Mouse (Mus musculus): ENCODE data around the gene Thsd4. TPM values are rescaled to one million over a fixed set of nuclear protein-coding genes. Genes with fewer than 3 reads are reported as not detected.

Thsd4 gene
- polyA plus RNA-seq, 1 experiment, result 9.0 TPM

DNA sequence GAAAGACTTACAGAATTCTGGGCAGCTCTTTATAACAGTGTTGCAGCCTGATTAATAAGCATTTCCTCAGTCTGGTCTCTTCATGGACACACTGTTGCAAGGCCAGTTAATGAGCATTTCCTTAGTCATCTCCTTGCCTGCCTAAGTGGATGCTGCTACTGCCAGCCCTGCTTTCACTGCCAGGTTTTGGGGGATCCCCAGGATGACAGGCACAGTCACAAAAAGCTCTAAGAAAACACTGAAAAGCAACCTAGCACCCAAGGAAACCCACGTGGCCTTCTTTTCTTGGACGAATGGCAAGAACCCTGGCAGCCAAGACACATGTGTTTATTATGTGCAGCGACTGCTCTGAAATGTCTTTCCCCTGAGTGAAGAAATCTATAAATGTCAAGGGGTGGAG, 41.8 kb downstream of the Thsd4 start:
- no peak overlapping the region for H3K27ac ChIP-seq (ENCODE audit: insufficient read depth, low read depth, low read length)
- TF ChIP-seq CTCF (IDR thresholded peaks at IDR 0.05; ENCODE audit: extremely low read depth, insufficient read length, insufficient replicate concordance, low read depth, low read length) (no peak), POLR2A (IDR thresholded peaks at IDR 0.05; ENCODE audit: low read depth, low read length) (no peak)
- H3K4me1 ChIP-seq (ENCODE audit: control insufficient read depth, insufficient read depth, insufficient read length, low read length), result no peaks in the 10 kb centered on the region
- H3K4me3 ChIP-seq (ENCODE audit: low read depth, low read length), result no peak overlapping the region
- H3K27me3 ChIP-seq (ENCODE audit: control insufficient read depth, insufficient read depth, low read length), result no peaks in the 10 kb centered on the region
- H3K36me3 ChIP-seq (ENCODE audit: control insufficient read depth, insufficient read depth, low read length), result no peaks in the 10 kb centered on the region
- WGBS, result 68% methylated on average over 3 of the region's 3 CpGs

DNA sequence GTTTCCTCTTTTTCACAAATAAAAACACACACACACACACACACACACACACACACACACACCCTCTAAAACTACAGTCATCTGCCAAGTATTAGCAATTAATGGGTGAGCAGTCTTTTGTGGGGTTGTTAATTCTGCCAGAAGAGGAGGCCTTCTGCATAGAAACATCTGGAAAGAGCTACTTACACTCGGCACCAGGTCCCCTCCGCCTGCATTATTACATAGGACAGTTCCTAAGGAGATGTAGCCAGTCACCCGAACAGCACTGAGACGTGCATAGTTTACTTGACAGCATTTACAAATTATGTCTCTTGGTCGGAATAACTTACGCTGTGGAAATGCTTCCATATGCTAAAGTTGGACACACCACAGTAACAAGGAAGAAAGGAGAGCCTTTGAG, 43.0 kb downstream of the Thsd4 start:
- no peaks in the 10 kb centered on the region for H3K4me1 ChIP-seq (ENCODE audit: control insufficient read depth, insufficient read depth, insufficient read length, low read length)
- 76% methylated on average over 6 of the region's 6 CpGs for WGBS
- TF ChIP-seq CTCF (IDR thresholded peaks at IDR 0.05; ENCODE audit: extremely low read depth, insufficient read length, insufficient replicate concordance, low read depth, low read length), result no peak
- TF ChIP-seq POLR2A (IDR thresholded peaks at IDR 0.05; ENCODE audit: low read depth, low read length), result no peak
- H3K27ac ChIP-seq (ENCODE audit: insufficient read depth, low read depth, low read length), result no peak overlapping the region
- no peak overlapping the region for H3K4me3 ChIP-seq (ENCODE audit: low read depth, low read length)
- no peaks in the 10 kb centered on the region for H3K36me3 ChIP-seq (ENCODE audit: control insufficient read depth, insufficient read depth, low read length)
- no peaks in the 10 kb centered on the region for H3K27me3 ChIP-seq (ENCODE audit: control insufficient read depth, insufficient read depth, low read length)

DNA sequence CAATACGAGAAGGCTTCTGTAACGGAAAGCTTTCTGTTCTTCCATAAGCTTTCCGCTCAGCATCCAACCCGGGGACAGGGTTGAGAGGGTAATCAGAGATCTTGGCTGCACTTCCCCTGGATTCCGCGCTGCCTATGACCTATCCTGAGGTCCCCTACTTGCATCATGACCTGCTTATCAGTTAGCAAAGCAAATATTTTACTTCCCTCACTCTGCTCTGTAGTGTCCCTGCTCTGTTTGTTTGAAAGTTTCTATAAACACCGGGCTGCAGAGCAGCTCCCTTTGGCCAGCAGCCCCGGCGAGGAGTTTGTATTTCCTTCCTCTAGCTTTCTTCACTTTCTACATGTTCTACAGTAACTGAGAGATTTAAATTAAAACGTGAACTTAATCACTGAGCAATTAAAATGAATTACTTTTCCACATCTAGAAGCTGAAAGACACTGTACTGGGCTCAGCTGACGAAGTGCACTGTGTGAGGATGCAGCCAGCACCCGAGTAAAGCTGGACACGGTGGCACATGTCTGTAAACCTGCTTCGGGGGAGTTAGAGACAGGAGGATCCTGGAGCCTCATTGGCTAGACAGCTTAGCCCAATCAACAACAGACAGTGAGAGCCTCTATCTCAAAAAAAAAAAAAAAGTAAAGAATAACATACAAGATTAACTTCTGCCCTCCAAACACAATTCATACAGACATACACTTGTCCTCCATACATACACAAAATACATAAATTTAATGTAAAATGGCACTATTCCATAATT, 43.7 kb downstream of the Thsd4 start:
- Histone ChIP-seq H3K27ac (ENCODE audit: insufficient read depth, low read depth, low read length) (no peak overlapping the region), H3K36me3 (ENCODE audit: control insufficient read depth, insufficient read depth, low read length) (no peaks in the 10 kb centered on the region), H3K4me1 (ENCODE audit: control insufficient read depth, insufficient read depth, insufficient read length, low read length) (no peaks in the 10 kb centered on the region), H3K27me3 (ENCODE audit: control insufficient read depth, insufficient read depth, low read length) (no peaks in the 10 kb centered on the region), H3K4me3 (ENCODE audit: low read depth, low read length) (no peak overlapping the region)
- TF ChIP-seq CTCF (IDR thresholded peaks at IDR 0.05; ENCODE audit: extremely low read depth, insufficient read length, insufficient replicate concordance, low read depth, low read length) (no peak), POLR2A (IDR thresholded peaks at IDR 0.05; ENCODE audit: low read depth, low read length) (no peak)
- 11% methylated on average over 14 of the region's 14 CpGs for WGBS

- no peaks in the 10 kb centered on the region for H3K36me3 ChIP-seq (ENCODE audit: control insufficient read depth, insufficient read depth, low read length)
- no peak overlapping the region for H3K27ac ChIP-seq (ENCODE audit: insufficient read depth, low read depth, low read length)
- H3K4me3 ChIP-seq (ENCODE audit: low read depth, low read length), result no peak overlapping the region
- TF ChIP-seq POLR2A (IDR thresholded peaks at IDR 0.05; ENCODE audit: low read depth, low read length), result no peak
- TF ChIP-seq CTCF (IDR thresholded peaks at IDR 0.05; ENCODE audit: extremely low read depth, insufficient read length, insufficient replicate concordance, low read depth, low read length), result no peak
- 90% methylated on average over 13 of the region's 13 CpGs for WGBS
- H3K4me1 ChIP-seq (ENCODE audit: control insufficient read depth, insufficient read depth, insufficient read length, low read length), result no peaks in the 10 kb centered on the region
- H3K27me3 ChIP-seq (ENCODE audit: control insufficient read depth, insufficient read depth, low read length), result no peaks in the 10 kb centered on the region
Observed at GRCm38 (mm10) chr9:60460010-60460982, 61.5 kb downstream of the Thsd4 start.

GRCm38 (mm10) chr9:60458468-60458962, 63.3 kb downstream of the Thsd4 start:
- no peak overlapping the region for H3K4me3 ChIP-seq (ENCODE audit: low read depth, low read length)
- H3K27me3 ChIP-seq (ENCODE audit: control insufficient read depth, insufficient read depth, low read length), result no peaks in the 10 kb centered on the region
- no peaks in the 10 kb centered on the region for H3K36me3 ChIP-seq (ENCODE audit: control insufficient read depth, insufficient read depth, low read length)
- TF ChIP-seq POLR2A (IDR thresholded peaks at IDR 0.05; ENCODE audit: low read depth, low read length) (no peak), CTCF (IDR thresholded peaks at IDR 0.05; ENCODE audit: extremely low read depth, insufficient read length, insufficient replicate concordance, low read depth, low read length) (no peak)
- whole genome bisulfite sequencing, result 67% methylated on average over 14 of the region's 14 CpGs
- no peak overlapping the region for H3K27ac ChIP-seq (ENCODE audit: insufficient read depth, low read depth, low read length)
- H3K4me1 ChIP-seq (ENCODE audit: control insufficient read depth, insufficient read depth, insufficient read length, low read length), result no peaks in the 10 kb centered on the region

DNA sequence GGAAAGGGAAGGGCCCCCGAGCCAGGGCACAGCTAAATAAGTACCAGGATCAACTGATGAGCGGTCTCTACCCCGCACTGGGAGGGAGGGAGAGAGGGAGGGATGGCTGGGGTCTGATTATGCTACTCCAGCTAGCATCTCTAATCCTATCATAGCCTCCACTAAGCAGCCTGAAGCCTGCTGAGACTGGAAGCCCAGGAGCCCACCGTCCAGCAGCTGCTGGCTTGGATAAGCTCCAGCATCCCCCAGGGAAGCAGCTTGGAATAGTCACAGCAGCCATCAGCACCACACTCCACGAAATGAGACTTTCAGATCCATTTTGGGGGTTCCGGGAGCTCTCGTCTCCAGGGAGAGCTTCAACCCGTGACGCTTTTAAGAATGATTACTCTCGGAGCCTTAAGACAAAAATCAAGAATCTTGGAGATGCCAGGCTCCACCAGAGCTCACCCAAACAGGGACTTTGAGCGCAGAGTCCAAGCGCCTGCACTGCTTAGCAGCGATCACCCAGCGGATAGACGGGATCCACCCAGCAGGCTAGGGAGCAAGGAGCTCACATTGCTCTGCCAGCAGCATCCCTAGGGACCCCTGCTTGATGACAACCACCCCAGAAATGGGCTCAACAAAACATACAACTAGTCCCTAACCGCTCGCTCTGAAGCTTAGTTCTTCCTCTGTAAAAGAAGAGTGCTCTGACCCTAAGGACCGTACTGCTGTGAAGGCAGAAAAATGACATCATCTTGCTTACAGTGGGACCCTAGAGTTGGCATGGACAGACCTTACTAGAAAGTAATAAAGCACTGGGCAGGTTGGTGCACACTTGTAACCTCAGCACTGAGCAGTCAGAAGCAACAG, 64.3 kb downstream of the Thsd4 start:
- 73% methylated on average over 18 of the region's 18 CpGs for WGBS
- TF ChIP-seq POLR2A (IDR thresholded peaks at IDR 0.05; ENCODE audit: low read depth, low read length), result no peak
- no peak for TF ChIP-seq CTCF (IDR thresholded peaks at IDR 0.05; ENCODE audit: extremely low read depth, insufficient read length, insufficient replicate concordance, low read depth, low read length)
- Histone ChIP-seq H3K27me3 (ENCODE audit: control insufficient read depth, insufficient read depth, low read length) (no peaks in the 10 kb centered on the region), H3K4me3 (ENCODE audit: low read depth, low read length) (no peak overlapping the region), H3K36me3 (ENCODE audit: control insufficient read depth, insufficient read depth, low read length) (no peaks in the 10 kb centered on the region), H3K4me1 (ENCODE audit: control insufficient read depth, insufficient read depth, insufficient read length, low read length) (no peaks in the 10 kb centered on the region), H3K27ac (ENCODE audit: insufficient read depth, low read depth, low read length) (no peak overlapping the region)

Data from small intestine, adult 2 months (tissue).